Mouse (Mus musculus) adrenal gland, adult 8-10 months (tissue): Measurements from ENCODE around the gene Lrrc57. TPM values are rescaled to one million over a fixed set of nuclear protein-coding genes. Genes with fewer than 3 reads are reported as not detected.
A peak's percentile ranks its signal among the peaks of the same experiment; 100 is the strongest.
"Not testable (repeated sequence)": the region's sequence is repeated elsewhere in the genome, so short reads cannot be mapped to it uniquely, and the experiment has no call there.

Source experiments
- DNase-seq: peaks from one replicate; pipeline ENCODE4 v3.0.0; 2022
- total RNA-seq, 4 experiments: library from RNA; stranded (reverse); gene quantifications; 2 replicates each; pipeline ENCODE4 v1.2.4; 2022

Gene Lrrc57
- total RNA-seq, 4 experiments from 2014 or later = 18.6 to 22.0 (median 21.5) TPM

DNA sequence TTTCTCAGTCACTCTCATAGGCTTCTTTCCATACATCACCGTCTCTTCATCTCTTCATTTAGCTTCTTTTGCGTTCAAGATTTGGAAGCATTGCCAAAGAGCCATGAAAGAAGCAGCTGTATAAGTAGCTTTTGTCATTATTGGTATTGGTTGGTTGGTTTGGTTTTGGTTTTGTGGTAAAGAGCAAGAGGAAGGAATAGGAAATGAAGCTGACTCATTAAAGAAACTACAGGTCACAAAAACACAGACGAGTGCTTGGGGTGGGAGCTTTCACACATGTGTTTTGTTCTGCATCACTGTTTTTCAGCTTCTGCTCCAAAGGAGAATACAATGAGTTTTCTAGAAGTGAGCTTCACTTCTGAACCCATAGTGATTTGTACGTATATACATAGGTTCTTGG, 9.8 kb downstream of the Lrrc57 start:
- DNase-seq = no peak

- no peak for DNase-seq
Measured at GRCm38 (mm10) chr2:120597734-120598133, 11.6 kb downstream of the Lrrc57 start.

- DNase-seq = no peak
Measured at GRCm38 (mm10) chr2:120592227-120592626, 17.1 kb downstream of the Lrrc57 start.

DNA sequence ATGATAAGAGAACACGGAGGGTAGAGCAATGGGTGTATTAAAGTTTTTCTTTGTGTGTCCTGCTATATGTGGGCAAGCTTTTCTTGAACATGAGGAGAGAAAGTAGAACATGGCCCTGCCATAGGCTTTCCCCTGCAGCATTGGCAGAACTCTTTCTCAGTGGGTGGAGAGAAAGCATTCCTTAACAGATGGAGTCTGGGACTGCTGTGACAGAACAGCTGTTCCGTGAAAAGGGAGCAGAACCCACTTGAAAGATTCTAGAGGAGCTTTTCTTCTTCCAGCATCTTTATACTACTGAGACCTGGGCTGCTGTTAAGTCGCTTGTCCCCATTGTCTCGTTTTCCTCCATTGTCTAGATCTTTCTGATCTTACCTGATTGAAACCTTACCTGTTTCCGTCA, 19.6 kb downstream of the Lrrc57 start:
- no peak for DNase-seq

DNA sequence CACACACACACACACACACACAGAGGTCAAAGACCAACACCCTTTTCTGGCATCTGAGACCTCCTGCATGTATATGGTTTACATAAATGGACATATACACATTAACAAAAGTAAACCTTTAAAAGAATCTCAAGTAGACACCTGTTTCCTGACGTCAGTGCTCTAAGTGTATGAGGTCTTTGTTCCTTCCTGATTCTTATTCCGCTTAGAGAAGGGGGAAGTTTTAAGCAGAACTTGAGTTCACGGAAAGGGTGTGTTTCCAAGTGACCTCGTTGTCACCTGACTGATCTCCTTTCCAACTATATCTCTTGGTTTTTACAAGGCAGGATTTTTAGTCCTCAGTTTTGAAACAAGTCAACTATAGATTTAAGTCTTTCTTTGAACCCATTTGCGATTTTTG, 31.0 kb downstream of the Lrrc57 start:
- no peak for DNase-seq

GRCm38 (mm10) chr2:120577799-120578198, 31.5 kb downstream of the Lrrc57 start:
- DNase-seq = no peak

DNA sequence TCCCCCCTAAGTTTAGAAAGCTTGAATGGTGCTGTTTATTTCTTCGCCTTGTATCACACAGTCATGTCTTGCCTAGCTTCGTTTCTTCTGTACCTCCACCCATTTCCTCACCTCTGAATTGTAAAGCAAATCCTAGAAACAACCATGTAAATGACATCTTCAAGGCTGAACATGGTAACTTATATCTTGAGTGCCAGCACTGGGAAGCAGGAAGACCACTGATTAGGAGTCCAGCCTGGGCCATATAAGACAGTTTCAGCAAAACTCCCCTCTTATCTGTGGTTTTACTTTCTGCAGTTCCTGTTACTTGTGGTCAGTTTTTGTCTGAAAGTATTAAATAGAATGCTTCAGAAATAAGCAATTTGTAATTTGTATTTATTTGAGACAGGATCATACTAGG, 33.3 kb downstream of the Lrrc57 start:
- DNase-seq = no peak

DNA sequence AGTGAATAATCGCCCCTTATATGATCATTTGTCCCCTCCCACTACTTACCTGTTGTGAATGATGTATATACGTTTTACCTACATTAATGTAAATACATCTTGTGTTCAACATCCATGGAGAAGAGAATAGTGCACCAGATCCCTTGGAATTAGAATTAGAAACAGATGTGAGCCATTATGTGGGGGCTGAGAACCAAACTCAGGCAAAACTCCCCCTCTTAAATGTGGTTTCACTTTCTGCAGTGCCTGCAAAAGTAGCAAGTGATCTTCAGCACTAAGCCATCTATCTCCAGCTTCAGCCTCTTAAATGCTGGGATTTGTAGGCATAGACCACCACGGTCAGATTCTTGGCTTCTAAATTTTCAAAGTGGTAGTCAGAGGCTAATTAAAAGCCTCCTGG, 34.2 kb downstream of the Lrrc57 start:
- no peak for DNase-seq

DNA sequence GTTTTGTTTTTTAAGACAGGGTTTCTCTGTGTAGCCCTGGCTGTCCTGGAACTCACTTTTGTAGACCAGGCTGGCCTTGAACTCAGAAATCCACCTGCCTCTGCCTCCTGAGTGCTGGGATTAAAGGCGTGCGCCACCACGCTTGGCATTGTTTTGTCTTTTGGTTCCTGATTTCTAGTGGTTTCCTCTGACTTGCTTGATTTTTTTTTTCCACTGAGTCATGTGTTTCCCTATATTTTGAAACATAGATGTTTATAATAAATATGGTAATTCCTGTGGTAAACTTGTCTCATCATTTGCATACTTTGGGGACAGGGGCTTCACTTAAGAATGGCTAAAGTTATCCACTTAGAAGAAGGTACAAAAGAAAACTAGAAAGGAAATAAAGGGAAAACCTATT, 37.2 kb downstream of the Lrrc57 start:
- not testable (repeated sequence) for DNase-seq

DNA sequence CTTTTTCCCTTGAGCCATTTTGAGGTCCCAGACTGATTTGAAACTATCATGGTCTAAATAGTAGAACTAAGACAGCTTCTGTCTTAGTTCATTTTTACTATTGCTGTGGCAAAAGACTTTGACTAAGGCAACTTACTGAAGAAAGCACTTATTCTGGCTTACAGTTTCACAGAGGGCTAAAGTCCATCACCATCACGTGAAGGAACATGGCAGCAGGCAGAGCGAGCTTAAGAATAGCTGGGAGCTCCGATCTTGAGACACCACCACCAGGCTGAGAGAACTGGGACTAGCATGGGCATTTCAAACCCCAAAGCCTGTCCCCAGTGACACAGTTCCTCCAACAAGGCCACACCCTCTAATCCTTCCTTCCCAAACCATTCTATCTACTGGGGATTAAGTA, 38.2 kb downstream of the Lrrc57 start:
- DNase-seq = no peak

GRCm38 (mm10) chr2:120567798-120568320, 41.5 kb downstream of the Lrrc57 start:
- DNase-seq = no peak

DNA sequence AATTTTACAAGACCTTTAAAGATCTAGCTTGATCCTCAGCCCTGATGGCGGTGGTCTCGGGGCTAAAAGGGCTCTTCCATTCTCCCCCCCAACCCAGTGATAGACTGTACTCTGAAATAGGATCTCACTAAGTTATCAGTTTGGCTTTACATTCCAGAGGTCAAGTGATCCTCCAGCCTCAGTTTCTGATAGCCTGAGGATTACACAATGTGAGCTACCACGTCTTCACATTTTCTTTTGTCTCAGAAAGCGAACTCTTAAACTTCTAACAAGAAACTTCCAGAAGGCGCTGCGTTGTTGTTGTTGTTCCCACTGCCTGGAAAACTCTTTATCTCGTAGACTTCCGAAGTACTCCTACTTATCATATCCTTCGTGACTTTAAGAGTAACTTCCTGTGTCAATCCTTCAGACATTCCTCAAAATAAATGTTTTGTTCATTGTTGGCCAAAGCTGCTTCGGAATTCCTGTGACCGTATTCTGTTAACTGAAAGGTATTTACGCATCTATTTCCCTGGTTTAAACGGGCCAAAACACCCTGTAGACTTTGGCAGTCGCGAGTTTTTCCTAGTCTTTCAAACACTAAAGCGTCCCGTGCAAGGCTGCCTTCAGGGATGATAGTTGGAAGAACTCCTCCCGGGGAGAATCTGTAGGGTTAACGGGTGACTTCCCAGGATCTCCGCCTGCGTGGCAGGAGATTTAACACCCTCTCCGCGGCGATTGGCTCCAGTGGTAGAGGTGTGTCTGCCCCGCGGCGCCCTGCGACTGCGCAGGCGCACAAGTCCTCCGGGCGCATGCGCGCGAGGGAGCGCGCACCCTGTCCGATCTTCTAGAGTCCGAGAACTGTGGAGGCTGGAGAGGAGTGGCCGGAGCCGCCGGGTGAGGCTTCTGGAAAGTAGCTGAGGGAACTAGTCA, 42.2 kb downstream of the Lrrc57 start, which contains the start of gene Snap23:
TSS of gene Snap23 (plus strand) at position 786 of the 912 bp plus-strand sequence.
- peak; percentile 96 for DNase-seq

- no peak for DNase-seq
Measured at GRCm38 (mm10) chr2:120565363-120565762, 44.0 kb downstream of the Lrrc57 start.

DNA sequence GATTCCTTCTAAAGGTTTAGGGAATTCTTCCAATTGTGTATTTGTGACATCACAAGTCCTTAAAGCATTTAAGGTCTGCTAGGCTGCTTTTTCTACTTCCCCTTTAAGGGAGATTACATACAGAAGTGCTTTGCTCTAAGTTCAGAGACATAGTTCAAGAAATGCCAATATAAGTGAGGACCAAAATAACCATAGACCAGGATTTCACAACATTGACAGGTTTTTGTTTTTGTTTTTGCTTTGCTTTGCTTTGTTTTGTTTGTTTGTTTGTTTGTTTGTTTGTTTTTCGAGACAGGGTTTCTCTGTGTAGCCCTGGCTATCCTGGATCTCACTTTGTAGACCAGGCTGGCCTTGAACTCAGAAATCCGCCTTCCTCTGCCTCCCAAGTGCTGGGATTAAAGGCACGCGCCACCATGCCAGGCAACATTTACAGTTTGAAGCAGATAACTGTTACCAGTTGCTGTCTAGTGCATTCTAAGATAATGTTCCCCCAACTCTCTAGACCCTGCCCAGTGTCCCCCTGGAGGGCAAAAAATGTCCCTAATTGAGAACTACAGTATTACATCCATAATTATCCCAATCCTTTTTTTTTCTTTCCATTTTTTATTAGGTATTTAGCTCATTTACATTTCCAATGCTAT, 44.7 kb downstream of the Lrrc57 start:
- not testable (repeated sequence) for DNase-seq

DNA sequence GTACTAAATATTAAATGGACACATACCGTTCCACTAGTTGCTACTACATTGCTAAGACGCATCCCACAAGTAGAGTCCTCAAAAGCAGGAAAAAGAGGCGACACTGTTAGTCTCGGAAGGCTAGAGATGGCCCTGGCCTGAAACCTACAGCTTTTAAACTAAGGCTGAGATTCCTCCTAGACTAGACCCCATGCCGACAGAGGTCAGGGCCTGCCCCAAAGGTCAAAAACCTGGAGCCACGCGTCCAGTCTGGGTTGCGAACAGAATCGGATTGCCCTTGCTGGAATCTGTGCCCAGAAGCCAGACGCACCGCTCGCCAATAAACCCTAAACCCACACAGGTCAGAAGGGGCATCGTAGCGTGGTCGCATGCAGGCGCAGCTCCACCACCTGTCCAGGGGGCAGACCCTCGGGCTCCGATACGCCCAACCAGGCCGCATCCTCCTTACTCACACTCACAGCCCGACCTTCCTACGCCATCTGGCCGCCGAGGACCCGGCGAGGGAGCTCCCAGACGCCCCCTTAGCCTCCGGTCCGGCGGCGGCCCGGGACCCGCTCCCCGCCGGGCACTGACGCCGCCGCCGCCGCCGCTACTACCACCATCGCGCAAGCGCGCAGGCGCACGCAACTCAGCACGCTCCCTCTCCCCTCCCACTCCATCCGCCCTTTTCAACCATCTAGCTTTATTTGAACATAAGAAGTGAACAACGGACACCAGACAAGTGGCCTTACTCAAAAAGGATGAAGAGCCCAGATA, 45.9 kb downstream of the Lrrc57 start, which contains the start of gene Zfp106:
TSS of gene Zfp106 (minus strand) at position 609 of the 756 bp plus-strand sequence.
- DNase-seq = peak; percentile 85

- no peak for DNase-seq
Measured at GRCm38 (mm10) chr2:120562859-120563234, 46.5 kb downstream of the Lrrc57 start.

GRCm38 (mm10) chr2:120561524-120561923, 47.8 kb downstream of the Lrrc57 start:
- no peak for DNase-seq

DNA sequence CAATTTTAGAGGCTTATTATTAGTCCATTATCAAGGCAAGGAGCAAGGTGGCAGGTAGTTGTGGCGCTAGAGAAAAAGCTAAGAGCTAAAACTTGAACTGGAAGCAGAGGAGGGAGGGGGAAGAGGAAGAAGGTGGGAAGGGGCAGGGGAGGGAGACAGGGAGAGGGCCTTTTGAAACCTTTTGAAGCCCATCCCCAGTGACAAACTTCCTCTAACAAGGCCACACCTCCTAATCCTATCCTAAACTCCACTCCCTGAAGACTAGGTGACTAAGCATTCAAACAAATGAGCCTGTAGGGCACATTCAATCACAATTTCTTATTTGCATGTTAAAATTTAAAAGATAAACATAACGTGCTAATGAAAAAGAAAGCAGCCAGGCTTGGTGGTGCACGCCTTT, 50.5 kb downstream of the Lrrc57 start:
- DNase-seq = no peak

GRCm38 (mm10) chr2:120556868-120557267, 52.5 kb downstream of the Lrrc57 start:
- DNase-seq = no peak
